Mouse (Mus musculus): Measurements from ENCODE around the gene Pdilt. TPM values are rescaled to one million over a fixed set of nuclear protein-coding genes. Genes with fewer than 3 reads are reported as not detected.

The Pdilt gene
- total RNA-seq, 1 experiment, result not detected

GRCm38 (mm10) chr7:119443849-119444248, 79.4 kb downstream of the Pdilt start:
- H3K9ac ChIP-seq (ENCODE audit: insufficient read depth, low read depth, low read length, poor library complexity, severe bottlenecking), result no peak overlapping the region
- H3K27ac ChIP-seq (ENCODE audit: insufficient read depth, low read depth, low read length, poor library complexity, severe bottlenecking), result no peak overlapping the region
- no peaks in the 10 kb centered on the region for H3K9me3 ChIP-seq (ENCODE audit: control insufficient read depth, insufficient read depth, low read depth, low read length)
- H3K4me1 ChIP-seq (ENCODE audit: control insufficient read depth in 2 of 2, insufficient read depth in 2 of 2, low read length in 2 of 2, poor library complexity in 1 of 2), result no peaks in the 10 kb centered on the region
- in situ Hi-C loops (cut with MboI; ENCODE audit: low sequenced_read_pairs in 2 of 2, unreplicated experiment in 2 of 2), result no loop called here
- TF ChIP-seq CHD2 (IDR thresholded peaks at IDR 0.05; ENCODE audit: low read depth, low read length), result no peak
- no peak for TF ChIP-seq ZNF384 (IDR thresholded peaks at IDR 0.05; ENCODE audit: low read depth, low read length)
- TF ChIP-seq ZC3H11A (IDR thresholded peaks at IDR 0.05; ENCODE audit: borderline replicate concordance, low read depth, low read length), result no peak
- TF ChIP-seq MAFK (IDR thresholded peaks at IDR 0.05; ENCODE audit: insufficient read depth, low read depth, low read length), result no peak
- no peak for TF ChIP-seq HCFC1 (IDR thresholded peaks at IDR 0.05; ENCODE audit: borderline replicate concordance, insufficient read depth, low read length)
- DNase-seq (ENCODE audit: low read depth, low spot score), result no peak
- H3K4me3 ChIP-seq (ENCODE audit: insufficient read depth in 1 of 2, low read depth in 1 of 2, low read length in 2 of 2, poor library complexity in 1 of 2, severe bottlenecking in 1 of 2), result no peak overlapping the region
- no peaks in the 10 kb centered on the region for H3K36me3 ChIP-seq (ENCODE audit: control insufficient read depth, insufficient read depth, low read length, poor library complexity, severe bottlenecking)

- DNase-seq (ENCODE audit: low read depth, low spot score), result no peak
Measured at GRCm38 (mm10) chr7:119441938-119442337, 81.4 kb downstream of the Pdilt start.

More at GRCm38 (mm10) chr7:119441938-119442337, 81.4 kb downstream of the Pdilt start:
- Histone ChIP-seq H3K9me3 (ENCODE audit: control insufficient read depth, insufficient read depth, low read depth, low read length) (no peaks in the 10 kb centered on the region), H3K36me3 (ENCODE audit: control insufficient read depth, insufficient read depth, low read length, poor library complexity, severe bottlenecking) (no peaks in the 10 kb centered on the region), H3K27ac (ENCODE audit: insufficient read depth, low read depth, low read length, poor library complexity, severe bottlenecking) (no peak overlapping the region), H3K4me1 (ENCODE audit: control insufficient read depth in 2 of 2, insufficient read depth in 2 of 2, low read length in 2 of 2, poor library complexity in 1 of 2) (no peaks in the 10 kb centered on the region), H3K9ac (ENCODE audit: insufficient read depth, low read depth, low read length, poor library complexity, severe bottlenecking) (no peak overlapping the region), H3K4me3 (ENCODE audit: insufficient read depth in 1 of 2, low read depth in 1 of 2, low read length in 2 of 2, poor library complexity in 1 of 2, severe bottlenecking in 1 of 2) (no peak overlapping the region)
- TF ChIP-seq ZNF384 (IDR thresholded peaks at IDR 0.05; ENCODE audit: low read depth, low read length), result no peak
- no peak for TF ChIP-seq MAFK (IDR thresholded peaks at IDR 0.05; ENCODE audit: insufficient read depth, low read depth, low read length)
- no peak for TF ChIP-seq CHD2 (IDR thresholded peaks at IDR 0.05; ENCODE audit: low read depth, low read length)
- no peak for TF ChIP-seq HCFC1 (IDR thresholded peaks at IDR 0.05; ENCODE audit: borderline replicate concordance, insufficient read depth, low read length)
- in situ Hi-C loops (cut with MboI; ENCODE audit: low sequenced_read_pairs in 2 of 2, unreplicated experiment in 2 of 2), result no loop called here

Other genes starting within 250 kb of the Pdilt start
- not detected in 2 replicates for gene Gp2, start 64.2 kb downstream of the Pdilt start, total RNA-seq (2012; rRNA removed)
- not detected in 2 replicates for gene Umod, start 44.2 kb downstream of the Pdilt start, total RNA-seq (2012; rRNA removed)
- not detected in 2 replicates for gene Acsm5, start 4.0 kb downstream of the Pdilt start, total RNA-seq (2012; rRNA removed)
- gene Acsm2, start 30.9 kb upstream of the Pdilt start, total RNA-seq (2012; rRNA removed), result not detected in 2 replicates
- gene Acsm1, start 83.5 kb upstream of the Pdilt start, total RNA-seq (2012; rRNA removed), result not detected in 2 replicates
- gene Acsm4, start 166.5 kb upstream of the Pdilt start, total RNA-seq (2012; rRNA removed), result 2.2 and 3.2 TPM in 2 replicates
- 60.5 and 64.1 TPM in 2 replicates for gene Thumpd1, start 197.3 kb upstream of the Pdilt start, total RNA-seq (2012; rRNA removed)
- 0.16 TPM in 1 of 2 replicates, not detected in the other for gene Acsm3, start 237.4 kb upstream of the Pdilt start, total RNA-seq (2012; rRNA removed)